Mouse (Mus musculus): ENCODE results near the gene Edn2. TPM values are rescaled to one million over a fixed set of nuclear protein-coding genes. Genes with fewer than 3 reads are reported as not detected.

The Edn2 gene
- not detected for total RNA-seq (2021)

DNA sequence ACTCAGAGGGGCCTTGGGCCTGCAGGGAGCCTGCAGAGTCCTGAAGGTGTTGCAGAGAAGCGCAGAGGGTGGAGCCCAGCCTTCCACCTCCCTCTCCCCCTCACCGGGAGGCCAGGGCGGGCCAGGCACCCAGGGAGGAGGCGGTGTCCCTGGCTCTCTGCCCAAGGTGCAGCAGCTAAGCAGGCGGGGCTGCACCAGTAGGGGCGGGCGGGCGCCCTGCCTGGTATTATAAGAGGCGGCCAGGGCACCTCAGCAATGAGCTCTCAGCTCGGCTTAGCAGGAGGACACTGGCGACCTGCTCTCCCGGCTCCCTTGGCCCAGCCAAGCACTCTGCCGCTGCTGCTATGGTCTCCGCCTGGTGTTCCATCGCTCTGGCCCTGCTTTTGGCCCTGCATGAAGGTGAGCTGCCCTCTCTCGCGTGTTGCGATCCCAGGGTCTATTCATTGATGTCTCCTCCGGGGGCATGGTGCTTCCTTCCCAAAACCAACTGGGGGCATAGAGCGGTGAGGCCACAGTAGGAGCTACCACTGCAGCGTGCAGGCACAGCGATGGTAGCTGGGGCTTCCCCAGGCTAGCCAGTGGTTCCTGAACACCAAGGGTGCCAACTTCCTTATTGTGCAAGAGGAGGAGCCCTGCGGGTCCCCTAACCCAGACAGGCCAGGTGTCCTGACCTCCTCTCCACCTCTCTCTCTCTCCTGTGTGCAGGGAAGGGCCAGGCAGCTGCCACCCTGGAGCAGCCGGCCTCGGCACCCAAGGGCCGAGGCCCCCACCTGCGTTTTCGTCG is at the start of gene Edn2:
Gene Edn2, plus strand, starts transcription at position 41 of the 784 bp plus-strand sequence.
- no peak for DNase-seq

- no peak for DNase-seq
Measured at GRCm38 (mm10) chr4:120115516-120115915, 45.5 kb upstream of the Edn2 start.

- no peak for DNase-seq
Measured at GRCm38 (mm10) chr4:120116312-120116711, 44.7 kb upstream of the Edn2 start.

DNA sequence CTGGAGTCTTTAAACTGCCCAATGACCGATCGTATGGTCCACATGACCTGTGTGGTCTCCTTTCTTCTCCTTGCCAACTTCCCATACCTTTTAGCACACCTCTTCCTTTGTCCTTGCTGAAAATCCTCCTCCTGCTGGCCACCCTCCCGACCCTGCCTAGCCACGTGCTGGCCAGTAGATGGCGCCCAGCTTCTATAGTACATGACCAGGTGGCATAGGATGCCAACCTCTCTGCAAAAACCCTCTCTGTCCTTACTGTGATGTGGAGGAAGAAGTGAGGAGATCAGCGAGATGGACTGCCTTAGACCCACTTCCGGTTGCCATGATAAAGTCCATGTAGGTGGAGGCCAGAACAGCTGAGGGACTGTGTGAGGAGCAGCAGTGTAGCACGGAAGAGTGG is 40.7 kb upstream of the Edn2 start:
- DNase-seq = peak; percentile 39 to 47

GRCm38 (mm10) chr4:120124656-120125055 is 36.4 kb upstream of the Edn2 start:
- no peak for DNase-seq

DNA sequence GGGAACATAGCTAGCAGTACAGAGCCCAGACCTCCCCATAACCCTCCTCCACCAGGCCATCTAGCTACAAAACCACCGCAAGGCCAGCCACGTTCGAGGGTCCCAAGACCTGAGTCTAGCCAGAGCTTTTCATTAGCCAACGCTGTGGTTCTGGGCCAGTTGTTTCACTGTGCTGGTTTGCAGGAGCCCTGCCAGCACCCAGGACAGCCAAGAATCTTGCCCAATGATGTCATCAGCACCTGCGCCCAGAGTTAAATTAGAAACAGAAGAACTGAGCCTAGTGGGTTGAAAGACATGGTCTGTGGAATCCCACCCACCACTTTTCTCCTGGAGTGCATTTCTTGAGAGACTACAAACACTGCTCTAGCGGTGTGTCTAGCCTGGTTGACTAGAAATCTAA is 35.0 kb upstream of the Edn2 start:
- DNase-seq = no peak

- no peak for DNase-seq
Measured at GRCm38 (mm10) chr4:120127333-120127732, 33.7 kb upstream of the Edn2 start.

- peak in 1 of 2 experiments; percentile 33 for DNase-seq
Measured at GRCm38 (mm10) chr4:120128033-120128432, 33.0 kb upstream of the Edn2 start.

- peak; percentile 41 to 43 for DNase-seq
Measured at GRCm38 (mm10) chr4:120129233-120129885, 31.6 kb upstream of the Edn2 start.

DNA sequence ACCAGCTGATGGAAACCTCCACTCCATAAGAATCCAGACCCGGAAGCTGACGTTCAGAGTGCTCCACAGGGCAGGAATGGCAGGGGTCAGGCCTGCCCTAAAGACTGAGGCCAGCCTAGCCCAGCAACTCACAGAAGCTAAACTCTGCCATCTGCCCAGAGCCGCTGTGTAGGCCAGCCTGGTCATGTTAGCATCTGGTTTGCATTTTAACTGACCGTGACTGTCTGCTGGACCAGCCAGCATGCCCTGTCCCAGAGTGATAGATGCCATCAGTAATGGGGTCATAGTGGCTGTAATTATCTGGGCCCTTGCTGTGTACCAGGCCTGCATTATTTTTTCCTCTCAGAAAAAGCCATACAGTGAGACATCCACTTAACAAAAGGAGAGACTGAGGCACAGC is 30.1 kb upstream of the Edn2 start:
- no peak for DNase-seq

- no peak for DNase-seq
Measured at GRCm38 (mm10) chr4:120131441-120132220, 29.4 kb upstream of the Edn2 start.

DNA sequence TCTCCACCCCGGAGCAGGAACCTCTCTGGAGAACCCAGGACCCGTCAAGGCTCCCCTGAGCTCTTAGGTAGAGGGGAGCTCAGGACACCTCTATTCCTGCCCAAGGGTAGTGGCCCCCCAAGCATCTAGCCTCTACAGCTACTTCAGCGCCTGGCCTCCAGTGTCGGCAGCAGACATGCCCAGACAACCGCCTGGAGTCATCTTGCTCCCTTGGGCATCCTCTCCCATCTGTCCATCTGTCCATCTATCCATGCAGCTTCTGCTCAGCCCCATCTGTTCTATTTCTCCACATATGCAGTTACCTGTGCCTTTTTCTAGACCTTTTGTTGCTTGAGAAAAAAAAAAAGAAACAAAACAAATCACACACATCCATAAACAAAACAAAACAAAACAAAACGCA is 26.8 kb upstream of the Edn2 start:
- DNase-seq = no peak

GRCm38 (mm10) chr4:120141810-120142209 is 19.2 kb upstream of the Edn2 start:
- DNase-seq = no peak

- no peak for DNase-seq
Measured at GRCm38 (mm10) chr4:120142905-120143304, 18.1 kb upstream of the Edn2 start.

- DNase-seq = no peak
Measured at GRCm38 (mm10) chr4:120144343-120144742, 16.7 kb upstream of the Edn2 start.

DNA sequence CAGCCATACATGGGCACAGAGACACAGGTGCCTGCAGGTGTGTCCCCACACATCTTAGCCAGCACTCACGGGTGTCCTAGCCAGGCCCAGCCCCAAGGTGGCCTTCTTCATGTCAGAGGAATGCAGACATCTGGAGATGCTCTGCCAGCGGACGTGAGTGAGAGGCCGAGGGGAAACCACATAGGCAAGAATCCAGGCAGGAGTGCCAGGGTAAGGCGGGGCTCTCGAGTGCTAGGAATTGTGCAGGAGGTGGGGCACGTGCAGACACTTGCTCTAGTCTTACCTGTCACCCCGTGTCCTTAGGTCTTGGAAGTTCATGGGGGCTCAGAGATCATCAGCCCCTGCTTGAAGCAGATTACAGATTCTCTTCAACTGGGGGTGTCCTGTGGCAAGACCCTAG is 15.1 kb upstream of the Edn2 start:
- no peak for DNase-seq

DNA sequence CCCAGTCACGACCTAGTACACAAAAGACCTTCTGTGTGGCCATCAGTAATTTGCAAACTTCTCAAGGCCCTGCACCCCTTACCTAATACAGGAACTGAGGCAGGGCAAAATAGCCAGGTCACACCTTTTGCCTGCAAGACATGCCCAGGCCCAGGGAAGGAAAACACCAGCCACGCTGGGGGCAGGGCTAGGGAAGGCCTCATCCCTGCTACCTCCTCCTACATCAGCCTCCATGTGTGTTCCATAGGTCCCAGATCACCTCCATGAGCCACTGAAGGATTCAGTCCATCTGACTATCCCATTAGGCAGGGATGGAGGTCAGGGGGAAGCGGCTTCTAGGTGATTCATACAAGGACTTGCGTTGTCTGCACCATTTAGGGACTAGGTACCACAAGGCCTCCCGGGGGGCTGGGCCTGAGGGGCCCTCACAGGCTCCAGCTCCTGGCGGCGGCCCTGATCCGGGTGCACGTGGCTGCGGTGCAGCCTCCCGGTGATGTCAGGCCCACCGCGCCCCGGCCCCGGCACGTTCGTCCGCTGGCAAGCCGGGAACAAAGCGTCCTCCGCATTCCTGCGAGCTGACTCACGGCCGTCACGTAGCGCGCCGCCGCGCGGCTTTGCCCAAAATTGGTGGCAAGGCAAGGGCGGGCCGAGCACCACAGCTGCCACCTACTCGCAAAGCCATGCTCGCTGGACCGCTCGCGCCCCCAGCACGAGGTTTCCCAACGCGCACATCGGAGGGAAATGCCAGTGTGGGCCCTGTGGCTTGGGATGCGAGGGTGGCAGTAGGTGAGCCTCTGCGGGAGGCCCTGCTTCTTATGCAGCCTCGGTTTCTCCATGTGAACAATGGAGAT is 12.5 kb upstream of the Edn2 start:
- DNase-seq = peak; percentile 69 to 73

- no peak for DNase-seq
Measured at GRCm38 (mm10) chr4:120149142-120149524, 11.9 kb upstream of the Edn2 start.

DNA sequence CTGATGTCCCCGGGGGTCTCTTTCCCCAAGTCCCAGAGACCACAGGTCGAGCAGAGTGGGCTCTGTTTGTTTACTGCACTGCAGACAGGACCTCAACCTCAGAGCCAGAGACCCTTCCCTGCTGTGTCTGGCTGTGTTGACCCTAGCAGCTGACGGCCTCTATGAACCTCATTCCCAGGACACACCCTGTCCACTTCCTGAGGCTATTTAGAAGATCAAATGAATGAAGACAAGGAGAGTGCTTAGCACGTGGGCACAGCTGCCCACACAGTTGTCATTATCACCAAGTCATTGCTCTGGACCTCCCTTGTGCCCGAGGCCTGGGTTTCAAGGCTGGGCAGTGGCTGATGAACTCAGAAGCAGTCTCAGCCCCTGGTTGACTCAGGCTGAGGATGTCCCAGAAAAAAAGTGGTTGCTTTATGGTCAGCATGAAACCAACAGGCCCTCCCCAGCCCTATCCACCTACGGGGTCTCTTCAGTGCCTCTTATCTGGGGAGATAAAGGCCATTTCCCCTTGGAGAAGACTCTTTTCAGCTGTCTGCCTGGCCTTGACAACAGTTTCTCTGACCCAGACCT is 10.6 kb upstream of the Edn2 start:
- DNase-seq = no peak

DNA sequence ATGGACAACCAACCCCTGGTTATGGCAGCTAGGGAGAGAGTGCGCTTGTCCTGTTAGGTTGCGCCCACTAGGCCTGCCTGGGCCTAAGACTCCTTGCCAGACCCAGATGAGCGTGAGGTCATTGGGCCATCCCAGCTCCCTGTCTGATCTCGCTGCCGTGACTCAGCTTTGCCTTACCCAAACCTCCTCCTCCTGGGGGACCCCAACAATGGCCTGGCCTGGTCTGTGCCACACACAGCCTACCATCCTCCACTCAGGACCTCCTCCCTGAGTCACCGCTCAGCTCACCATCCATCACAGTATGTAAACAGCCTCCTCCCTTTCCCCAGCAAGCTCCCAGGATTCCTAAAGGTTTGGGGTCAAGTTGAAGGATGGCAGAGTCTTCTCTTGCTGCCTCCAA is 9.1 kb upstream of the Edn2 start:
- DNase-seq = no peak

DNA sequence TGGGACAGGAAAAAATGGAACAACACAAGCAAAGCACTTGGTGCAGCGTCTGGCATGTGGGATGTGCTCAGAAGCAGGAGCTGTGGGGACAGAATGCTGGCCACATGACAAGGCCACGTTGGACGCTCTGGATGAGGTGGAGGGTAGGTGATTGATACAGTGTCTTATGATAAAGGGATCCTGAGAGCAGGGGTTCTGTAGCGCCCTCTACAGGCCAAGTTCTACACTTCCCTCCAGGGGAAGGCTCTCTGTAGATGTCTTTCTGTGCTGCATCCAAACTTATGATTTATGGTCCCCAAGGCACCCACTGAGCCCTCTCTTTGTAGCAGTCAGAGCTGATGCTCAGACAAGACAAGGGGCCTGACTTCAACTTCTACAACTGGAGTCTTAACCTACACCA is 8.4 kb upstream of the Edn2 start:
- DNase-seq = no peak

DNA sequence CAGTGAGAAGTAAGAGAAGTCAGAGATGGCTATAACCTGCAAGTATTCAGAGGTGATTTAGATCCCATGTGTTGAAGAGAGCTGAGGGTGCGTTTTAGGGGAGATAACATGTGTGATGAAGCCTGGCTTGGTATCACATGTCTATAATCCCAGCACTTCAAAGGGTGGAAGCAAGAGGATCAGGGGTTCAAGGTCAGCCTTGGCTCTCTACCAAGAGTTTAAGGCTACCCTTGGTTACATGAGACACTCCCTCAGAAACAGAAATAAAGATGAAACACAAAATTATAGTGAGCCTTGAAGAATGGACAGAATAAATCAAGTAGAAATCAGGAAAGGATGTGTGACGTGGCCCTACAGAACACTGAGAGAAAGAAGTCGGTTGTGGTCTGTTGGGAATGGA is 7.3 kb upstream of the Edn2 start:
- DNase-seq = no peak

Measured in layer of hippocampus, postnatal 36 days (tissue).